Mouse (Mus musculus) midbrain, embryonic 15.5 days (tissue): ENCODE results near the gene Pus1. TPM values are rescaled to one million over a fixed set of nuclear protein-coding genes. Genes with fewer than 3 reads are reported as not detected.

Experiments
- ATAC-seq: fragments of 200-750 bp; cut with Nextera tagmentation; replicated peaks from 2 replicates; pipeline ENCODE4 v1.8.0; 2017; ENCODE audit warnings: moderate TSS enrichment
- H3K27ac ChIP-seq: fragments of 300-500 bp; sonication (generic); 2 replicates; pipeline ENCODE4 v1.5.1; 2015; ENCODE audit warnings: mild to moderate bottlenecking, inconsistent platforms
- H3K27me3 ChIP-seq: fragments of 300-500 bp; sonication (generic); replicated peaks from 2 replicates; pipeline ENCODE4 v1.6.1; 2015; ENCODE audit warnings: inconsistent platforms
- H3K36me3 ChIP-seq: fragments of 300-500 bp; sonication (generic); replicated peaks from 2 replicates; pipeline ENCODE4 v1.6.1; 2015; ENCODE audit warnings: inconsistent platforms
- H3K4me1 ChIP-seq: fragments of 300-500 bp; sonication (generic); 2 replicates; pipeline ENCODE4 v1.6.1; 2015; ENCODE audit warnings: inconsistent platforms
- H3K4me2 ChIP-seq: fragments of 300-500 bp; sonication (generic); 2 replicates; pipeline ENCODE4 v1.6.1; 2015; ENCODE audit warnings: inconsistent platforms, mild to moderate bottlenecking, moderate library complexity
- H3K4me3 ChIP-seq: fragments of 300-500 bp; sonication (generic); 2 replicates; pipeline ENCODE4 v1.5.1; 2015; ENCODE audit warnings: mild to moderate bottlenecking, inconsistent platforms
- H3K9ac ChIP-seq: fragments of 300-500 bp; sonication (generic); 2 replicates; pipeline ENCODE4 v1.6.1; 2015; ENCODE audit warnings: mild to moderate bottlenecking, inconsistent platforms
- H3K9me3 ChIP-seq: fragments of 300-500 bp; sonication (generic); 2 replicates; pipeline ENCODE4 v1.6.1; 2016; ENCODE audit warnings: inconsistent platforms
- WGBS: fragments of 180-500 bp; shearing (Covaris S2); methylation state at CpG from one replicate; pipeline ENCODE4 v1.1.7; 2015; ENCODE audit warnings: mixed read lengths; 5-methylcytosine and 5-hydroxymethylcytosine counted together
- polyA plus RNA-seq: library from polyadenylated mRNA; unstranded; fragments of >200 nt; fragmentation: Nextera tagmentation; extraction: Ambion mirVana; gene quantifications from 2 replicates; pipeline ENCODE4 v1.2.1, GENCODE M21; 2015

The Pus1 gene
- polyA plus RNA-seq, 1 experiment from 2014 or later, result 23.0 TPM

GRCm38 (mm10) chr5:110804012-110804743, 23.7 kb upstream of the Pus1 start:
- Histone ChIP-seq H3K4me2 (no peak overlapping the region), H3K36me3 (peaks cover 7% of the 10 kb centered on the region; the same call in 1 of the 2 replicates), H3K9ac (no peak overlapping the region), H3K9me3 (no peaks in the 10 kb centered on the region), H3K27me3 (no peaks in the 10 kb centered on the region), H3K4me1 (peaks cover 47% of the 10 kb centered on the region), H3K4me3 (no peak overlapping the region), H3K27ac (no peak overlapping the region)
- no peak for ATAC-seq
- WGBS, result 91% methylated on average over 7 of the region's 7 CpGs

- H3K9ac ChIP-seq, result no peak overlapping the region
- ATAC-seq, result no peak
- H3K4me2 ChIP-seq, result no peak overlapping the region
- H3K36me3 ChIP-seq, result peaks cover 18% of the 10 kb centered on the region; the same call in 1 of the 2 replicates
- no peak overlapping the region for H3K4me3 ChIP-seq
- H3K9me3 ChIP-seq, result no peaks in the 10 kb centered on the region
- H3K27ac ChIP-seq, result no peak overlapping the region
- H3K27me3 ChIP-seq, result no peaks in the 10 kb centered on the region
- H3K4me1 ChIP-seq, result peaks cover 34% of the 10 kb centered on the region
Measured at GRCm38 (mm10) chr5:110802809-110803208, 22.4 kb upstream of the Pus1 start.

GRCm38 (mm10) chr5:110802186-110802585, 21.7 kb upstream of the Pus1 start:
- no peak overlapping the region for H3K4me3 ChIP-seq
- no peaks in the 10 kb centered on the region for H3K27me3 ChIP-seq
- peaks cover 24% of the 10 kb centered on the region; the same call in 1 of the 2 replicates for H3K36me3 ChIP-seq
- H3K4me2 ChIP-seq, result no peak overlapping the region
- no peaks in the 10 kb centered on the region for H3K9me3 ChIP-seq
- no peak for ATAC-seq
- 76% methylated on average over 4 of the region's 4 CpGs for WGBS
- no peak overlapping the region for H3K9ac ChIP-seq
- H3K27ac ChIP-seq, result no peak overlapping the region
- peaks cover 28% of the 10 kb centered on the region for H3K4me1 ChIP-seq

GRCm38 (mm10) chr5:110801036-110801624, 20.7 kb upstream of the Pus1 start:
- 91% methylated on average over 3 of the region's 3 CpGs for WGBS
- Histone ChIP-seq H3K4me1 (peaks cover 17% of the 10 kb centered on the region; the same call in 1 of the 2 replicates), H3K9ac (no peak overlapping the region), H3K27me3 (no peaks in the 10 kb centered on the region), H3K27ac (no peak overlapping the region), H3K36me3 (peaks cover 34% of the 10 kb centered on the region), H3K9me3 (no peaks in the 10 kb centered on the region), H3K4me2 (no peak overlapping the region), H3K4me3 (no peak overlapping the region)
- ATAC-seq, result no peak

- H3K27me3 ChIP-seq, result no peaks in the 10 kb centered on the region
- ATAC-seq, result no peak
- H3K4me2 ChIP-seq, result no peak overlapping the region
- H3K36me3 ChIP-seq, result peaks cover 63% of the 10 kb centered on the region
- H3K4me1 ChIP-seq, result no peaks in the 10 kb centered on the region
- 74% methylated on average over 4 of the region's 4 CpGs for WGBS
- no peak overlapping the region for H3K9ac ChIP-seq
- no peak overlapping the region for H3K4me3 ChIP-seq
- H3K27ac ChIP-seq, result no peak overlapping the region
- no peaks in the 10 kb centered on the region for H3K9me3 ChIP-seq
Measured at GRCm38 (mm10) chr5:110797696-110798095, 17.2 kb upstream of the Pus1 start.

- no peaks in the 10 kb centered on the region for H3K27me3 ChIP-seq
- no peak overlapping the region for H3K9ac ChIP-seq
- peaks cover 87% of the 10 kb centered on the region for H3K36me3 ChIP-seq
- no peak overlapping the region for H3K4me2 ChIP-seq
- WGBS, result 91% methylated on average over 7 of the region's 7 CpGs
- ATAC-seq, result no peak
- no peaks in the 10 kb centered on the region for H3K9me3 ChIP-seq
- H3K4me3 ChIP-seq, result no peak overlapping the region
- H3K4me1 ChIP-seq, result no peaks in the 10 kb centered on the region
- no peak overlapping the region for H3K27ac ChIP-seq
Measured at GRCm38 (mm10) chr5:110794363-110794762, 13.9 kb upstream of the Pus1 start.

- H3K27ac ChIP-seq, result no peak overlapping the region
- WGBS, result 68% methylated on average over 5 of the region's 5 CpGs
- peaks cover 70% of the 10 kb centered on the region for H3K36me3 ChIP-seq
- H3K4me3 ChIP-seq, result no peak overlapping the region
- H3K27me3 ChIP-seq, result no peaks in the 10 kb centered on the region
- no peak overlapping the region for H3K9ac ChIP-seq
- H3K4me2 ChIP-seq, result no peak overlapping the region
- no peaks in the 10 kb centered on the region for H3K9me3 ChIP-seq
- no peaks in the 10 kb centered on the region for H3K4me1 ChIP-seq
- ATAC-seq, result peak; percentile 30; the same call in 1 of the 2 replicates
Measured at GRCm38 (mm10) chr5:110788684-110789083, 8.2 kb upstream of the Pus1 start.

- H3K36me3 ChIP-seq, result peaks cover 48% of the 10 kb centered on the region
- ATAC-seq, result no peak
- no peaks in the 10 kb centered on the region for H3K9me3 ChIP-seq
- H3K4me1 ChIP-seq, result peaks cover under 1% of the 10 kb centered on the region; the same call in 1 of the 2 replicates
- WGBS, result 80% methylated on average over 11 of the region's 11 CpGs
- H3K9ac ChIP-seq, result no peak overlapping the region
- H3K27ac ChIP-seq, result no peak overlapping the region
- no peaks in the 10 kb centered on the region for H3K27me3 ChIP-seq
- no peak overlapping the region for H3K4me3 ChIP-seq
- H3K4me2 ChIP-seq, result no peak overlapping the region
Measured at GRCm38 (mm10) chr5:110786081-110786835, 5.8 kb upstream of the Pus1 start.

- 71% methylated on average over 8 of the region's 8 CpGs for WGBS
- H3K4me2 ChIP-seq, result no peak overlapping the region
Measured at GRCm38 (mm10) chr5:110783150-110783549, 2.7 kb upstream of the Pus1 start.

GRCm38 (mm10) chr5:110781529-110782238, 1.2 kb upstream of the Pus1 start:
- Histone ChIP-seq H3K4me2 (no peak overlapping the region), H3K36me3 (peaks cover 11% of the 10 kb centered on the region), H3K9me3 (no peaks in the 10 kb centered on the region), H3K27ac (no peak overlapping the region), H3K4me3 (no peak overlapping the region), H3K4me1 (peaks cover 20% of the 10 kb centered on the region), H3K9ac (no peak overlapping the region), H3K27me3 (no peaks in the 10 kb centered on the region)
- no peak for ATAC-seq
- WGBS, result 84% methylated on average over 7 of the region's 7 CpGs

More at GRCm38 (mm10) chr5:110783150-110783549, 2.7 kb upstream of the Pus1 start:
- Histone ChIP-seq H3K4me1 (peaks cover 20% of the 10 kb centered on the region), H3K27me3 (no peaks in the 10 kb centered on the region), H3K27ac (no peak overlapping the region), H3K9ac (no peak overlapping the region), H3K36me3 (peaks cover 26% of the 10 kb centered on the region), H3K4me3 (no peak overlapping the region), H3K9me3 (no peaks in the 10 kb centered on the region)
- no peak for ATAC-seq

- ATAC-seq, result peak; percentile 84
- WGBS, result 56% methylated on average over 10 of the region's 10 CpGs
Measured at GRCm38 (mm10) chr5:110780761-110781528, 486 bp upstream of the Pus1 start.

More at GRCm38 (mm10) chr5:110780761-110781528, 486 bp upstream of the Pus1 start:
- H3K9me3 ChIP-seq, result no peaks in the 10 kb centered on the region
- peaks cover 10% of the 10 kb centered on the region for H3K36me3 ChIP-seq
- peak overlapping the region; percentile 60 for H3K9ac ChIP-seq
- peak overlapping the region; percentile 67 for H3K4me3 ChIP-seq
- H3K4me2 ChIP-seq, result peak overlapping the region; percentile 93
- H3K27me3 ChIP-seq, result no peaks in the 10 kb centered on the region
- peaks cover 20% of the 10 kb centered on the region for H3K4me1 ChIP-seq
- H3K27ac ChIP-seq, result peak overlapping the region; percentile 57
